Mouse (Mus musculus) neutrophil, adult 5-6 weeks (primary cell): ENCODE measurements around the gene Slc13a2. TPM values are rescaled to one million over a fixed set of nuclear protein-coding genes. Genes with fewer than 3 reads are reported as not detected.

Experiments used
- ATAC-seq: fragments of 151-379, 151-347 bp; 2 replicates; pipeline ENCODE4 v1.8.0; 2017; ENCODE audit warnings: mild to moderate bottlenecking, moderate TSS enrichment; ENCODE audit not compliant: insufficient number of reproducible peaks, poor library complexity, low FRiP score, severe bottlenecking; ENCODE audit errors: extremely low read depth
- total RNA-seq: library from RNA; stranded (forward); fragments of 200-1000 nt; gene quantifications from 2 replicates; pipeline ENCODE4 v1.2.3, GENCODE M21; 2017

Slc13a2 gene
- total RNA-seq, 1 experiment from 2014 or later: 0.47 TPM

GRCm38 (mm10) chr11:78402062-78402461 is 20.0 kb downstream of the Slc13a2 start:
- no peak for ATAC-seq

GRCm38 (mm10) chr11:78401469-78401868 is 20.5 kb downstream of the Slc13a2 start:
- ATAC-seq: no peak

DNA sequence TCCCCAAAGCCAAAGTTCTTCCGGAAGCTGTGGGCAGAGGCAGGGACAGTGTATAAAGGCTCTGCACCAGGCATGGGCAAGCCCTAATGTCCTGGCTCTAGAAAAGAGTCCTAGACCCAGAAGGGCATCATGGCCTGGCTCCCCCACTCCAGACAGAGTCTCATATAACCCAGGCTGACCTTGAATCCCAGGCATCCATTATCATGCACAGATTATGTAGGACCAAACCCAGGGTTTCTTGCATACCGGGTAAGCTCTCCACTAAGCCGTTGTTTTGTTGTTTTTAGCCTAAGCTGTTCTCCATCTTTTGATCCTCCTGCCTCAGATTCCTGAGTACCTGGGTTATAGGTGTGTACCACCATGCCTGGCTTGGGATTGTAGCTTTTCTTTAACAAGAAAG is 21.1 kb downstream of the Slc13a2 start:
- ATAC-seq: no peak

GRCm38 (mm10) chr11:78399680-78400079 is 22.3 kb downstream of the Slc13a2 start:
- ATAC-seq: peak; percentile 41; the same call in 1 of the 2 replicates

DNA sequence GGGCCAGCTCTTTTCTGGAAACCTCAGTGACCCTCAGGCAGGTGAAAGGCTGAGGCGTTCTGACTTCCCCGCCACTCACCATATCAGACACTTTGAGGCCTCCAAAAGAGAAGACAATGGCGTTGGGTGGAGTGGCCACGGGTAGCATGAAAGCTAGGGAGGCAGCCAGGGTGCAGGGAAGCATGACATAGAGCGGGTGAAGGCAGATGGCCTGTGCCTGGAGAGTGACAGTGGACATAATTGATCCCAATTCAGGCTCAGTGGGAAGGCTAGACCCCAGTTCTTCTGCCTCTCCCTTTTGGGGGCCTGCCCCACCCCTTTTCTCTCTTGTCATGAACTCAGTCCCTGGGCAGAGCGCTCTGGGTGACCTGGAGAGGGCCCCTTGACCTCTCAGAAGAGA is 23.8 kb downstream of the Slc13a2 start:
- no peak for ATAC-seq

- 0 out of 2 replicates have a peak, but pooled peaks have one; percentile 30 for ATAC-seq
Measured at GRCm38 (mm10) chr11:78397397-78397796, 24.6 kb downstream of the Slc13a2 start.

DNA sequence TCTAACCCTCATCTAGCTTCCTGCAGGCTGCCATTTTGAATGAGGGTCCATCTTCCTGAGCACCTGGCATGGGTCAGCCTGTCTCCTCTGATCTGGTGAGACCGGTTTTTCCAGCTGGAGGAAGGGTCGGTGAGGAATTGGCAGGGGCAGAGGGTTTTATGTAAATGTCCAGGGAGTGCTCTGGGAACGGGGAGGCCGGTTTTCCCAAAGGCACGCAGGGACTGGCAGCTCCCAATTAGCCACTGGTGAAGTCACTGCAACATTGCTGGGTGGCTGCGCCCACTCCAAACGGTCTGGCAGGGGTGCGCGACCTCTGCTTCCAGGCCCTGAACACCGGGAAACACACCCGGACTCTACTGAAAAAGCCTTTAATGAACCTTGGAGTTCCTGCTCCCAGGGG is 25.1 kb downstream of the Slc13a2 start:
- no peak for ATAC-seq

GRCm38 (mm10) chr11:78392728-78393127 is 29.3 kb downstream of the Slc13a2 start:
- ATAC-seq: no peak

GRCm38 (mm10) chr11:78386508-78387043 is 35.4 kb downstream of the Slc13a2 start, which contains the start of gene Foxn1:
Gene Foxn1, minus strand, starts transcription at chr11:78386558.
- no peak for ATAC-seq

DNA sequence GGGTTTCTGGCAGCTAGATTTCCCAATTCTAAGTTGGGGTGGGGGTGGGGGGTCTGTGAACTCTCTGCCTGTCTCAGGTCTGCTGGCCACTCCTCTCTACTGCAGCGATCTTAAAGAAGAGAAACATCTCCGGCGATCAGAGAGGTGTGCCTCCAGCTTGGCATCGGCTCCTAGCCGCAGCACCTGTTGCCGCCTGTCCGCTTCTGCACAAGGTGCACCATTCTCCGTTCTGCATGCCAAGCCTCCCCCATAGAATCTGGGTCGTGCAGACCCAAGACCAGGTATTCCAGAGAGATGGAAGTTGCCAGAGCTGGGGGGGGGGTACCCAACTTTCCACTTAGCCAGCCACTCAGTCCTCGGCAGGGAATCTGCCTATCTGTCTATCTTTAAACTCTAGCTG is 36.2 kb downstream of the Slc13a2 start:
- ATAC-seq: no peak

GRCm38 (mm10) chr11:78382701-78383100 is 39.3 kb downstream of the Slc13a2 start:
- ATAC-seq: no peak

- ATAC-seq: no peak
Measured at GRCm38 (mm10) chr11:78382286-78382685, 39.7 kb downstream of the Slc13a2 start.

DNA sequence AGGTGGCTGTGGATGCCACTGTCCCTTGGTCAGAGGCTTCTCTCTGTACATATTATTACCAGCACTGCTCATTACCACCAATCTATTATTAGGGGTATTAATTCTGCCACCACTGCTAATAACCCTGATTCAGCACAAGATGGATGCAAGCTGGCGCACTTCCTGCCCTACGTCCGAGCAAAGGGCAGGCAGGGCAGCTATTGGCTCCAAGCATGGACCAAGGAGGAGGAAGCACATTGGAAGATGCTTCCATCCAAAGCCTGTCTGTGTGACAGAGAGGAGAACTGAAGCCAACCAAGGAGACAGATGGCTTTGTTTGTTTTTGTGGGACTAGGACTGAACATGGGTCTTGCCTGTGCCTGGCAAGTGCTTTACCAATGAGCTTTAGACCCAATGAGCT is 41.0 kb downstream of the Slc13a2 start:
- no peak for ATAC-seq

- ATAC-seq: no peak
Measured at GRCm38 (mm10) chr11:78380351-78380750, 41.7 kb downstream of the Slc13a2 start.

DNA sequence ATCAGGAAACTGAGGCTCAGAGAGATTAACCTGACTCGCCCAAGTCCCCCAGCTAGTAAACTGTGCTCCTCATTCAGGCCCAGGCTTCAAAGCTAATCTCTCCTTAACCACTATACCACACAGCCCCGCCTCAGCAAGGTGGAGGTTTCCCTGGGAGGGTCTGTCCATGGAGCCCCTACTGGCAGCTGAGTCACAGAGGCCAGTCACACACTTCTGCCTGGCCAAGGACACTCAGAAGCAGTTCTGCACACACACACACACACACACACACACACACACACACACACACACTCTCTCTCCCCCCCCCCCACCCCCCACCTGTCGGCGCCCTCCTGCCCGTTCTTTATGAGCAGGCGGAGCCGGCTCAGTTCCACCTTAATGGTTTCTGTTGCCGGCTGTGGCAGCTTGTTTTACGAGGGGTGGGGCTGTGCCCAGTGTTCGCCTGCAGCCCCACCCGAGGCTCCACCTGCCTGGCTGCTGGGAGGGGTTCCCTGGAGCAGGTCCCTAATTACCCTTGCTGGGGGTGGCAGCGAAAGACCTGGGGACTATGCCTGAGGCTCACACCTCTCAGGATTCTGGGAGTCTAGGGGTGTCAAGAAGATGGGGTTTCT is 44.4 kb downstream of the Slc13a2 start:
- no peak for ATAC-seq

GRCm38 (mm10) chr11:78374147-78374546 is 47.9 kb downstream of the Slc13a2 start:
- no peak for ATAC-seq

DNA sequence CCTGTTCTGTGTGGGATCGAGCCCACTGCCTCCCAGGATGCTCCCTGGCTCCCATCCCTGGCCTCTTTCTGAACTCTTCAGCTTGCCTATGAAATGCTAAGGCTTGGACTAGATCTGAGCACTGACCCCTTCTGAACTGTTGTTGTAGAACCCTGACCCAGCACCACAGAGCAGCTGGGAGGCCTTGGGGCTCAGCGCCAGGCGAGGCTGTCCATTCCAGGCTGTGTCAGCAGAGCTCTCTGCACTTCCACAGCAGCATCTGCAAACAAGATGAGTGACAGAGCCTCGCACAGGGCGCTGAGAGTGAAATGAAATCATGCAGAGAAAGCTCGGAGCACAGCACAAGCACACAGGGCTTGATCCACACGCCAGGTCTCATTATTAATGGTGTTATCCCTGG is 49.4 kb downstream of the Slc13a2 start:
- no peak for ATAC-seq

DNA sequence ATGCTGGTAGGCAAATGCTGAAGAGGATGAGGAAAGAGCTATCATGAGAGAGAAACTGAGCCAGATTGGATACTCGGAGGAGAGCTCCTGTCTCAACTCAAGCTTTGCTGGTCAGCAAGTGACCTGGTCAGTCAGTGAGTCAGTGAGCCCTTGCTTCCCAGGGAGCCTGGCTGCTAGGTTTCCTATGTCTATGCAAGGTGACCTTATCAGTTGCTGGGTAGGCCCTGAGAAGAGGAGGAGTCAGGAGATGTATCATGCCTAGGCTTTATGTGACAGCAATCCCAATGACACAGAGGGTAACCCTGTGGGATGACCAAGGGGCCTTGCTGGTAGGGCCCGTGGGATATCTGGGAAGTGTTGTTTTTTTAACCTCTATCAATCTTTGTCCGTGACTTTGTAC is 49.9 kb downstream of the Slc13a2 start:
- no peak for ATAC-seq

DNA sequence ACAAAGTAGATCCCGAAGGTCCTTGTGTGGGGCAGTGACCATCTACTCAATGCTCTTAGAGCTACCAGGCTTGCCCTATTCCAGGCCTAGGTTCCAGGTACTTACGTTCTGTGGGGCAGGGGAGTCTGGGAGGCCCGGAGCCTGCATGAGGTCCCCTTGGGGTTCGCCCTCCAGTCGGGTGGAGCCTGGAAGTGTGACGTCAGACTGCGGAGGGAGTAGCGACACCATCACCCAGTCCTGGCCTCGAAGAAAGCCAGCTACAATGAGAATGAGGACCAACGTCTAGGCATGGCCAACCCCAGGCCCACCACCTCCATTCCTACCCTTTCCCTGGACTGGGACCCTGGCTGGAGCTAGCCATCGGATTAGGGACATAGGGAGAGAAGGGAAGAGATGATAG is 50.3 kb downstream of the Slc13a2 start:
- no peak for ATAC-seq

DNA sequence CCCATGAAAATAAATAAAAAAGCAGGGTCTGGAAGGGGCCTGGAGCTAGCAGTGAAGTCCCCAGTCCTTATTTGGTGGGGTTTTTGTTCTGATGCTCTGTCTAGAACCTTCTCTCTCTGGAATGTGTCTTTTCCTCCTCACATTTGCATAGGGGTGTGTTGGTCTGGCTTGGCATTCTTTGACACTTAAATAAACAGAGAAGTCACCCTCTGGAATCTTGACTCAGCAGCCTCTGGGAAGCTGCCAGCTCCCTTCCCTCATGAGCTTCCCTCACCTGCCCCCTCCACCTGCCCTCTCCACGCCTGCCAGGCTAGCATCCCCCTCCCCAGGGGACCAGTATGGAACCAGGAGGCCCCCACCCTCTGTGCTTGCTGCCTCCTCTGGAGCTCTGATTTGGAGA is 51.6 kb downstream of the Slc13a2 start:
- ATAC-seq: no peak
